Mouse (Mus musculus): ENCODE results near the gene Gusb.

- TF ChIP-seq CTCF (IDR thresholded peaks at IDR 0.05; ENCODE audit: borderline replicate concordance, extremely low read depth, insufficient read depth, insufficient read length) = no peak
- no peak for TF ChIP-seq POLR2A (IDR thresholded peaks at IDR 0.05; ENCODE audit: borderline replicate concordance, extremely low read depth, insufficient read depth, insufficient read length, poor library complexity, severe bottlenecking)
Observed at GRCm38 (mm10) chr5:129955792-129956191, 47.1 kb downstream of the Gusb start.
